Mouse (Mus musculus) lung, embryonic 14.5 days (tissue): Measurements from ENCODE around the gene Rbm15b. TPM values are rescaled to one million over a fixed set of nuclear protein-coding genes. Genes with fewer than 3 reads are reported as not detected.

Experiments
- ATAC-seq: fragments of 200-750 bp; cut with Nextera tagmentation; 2 replicates; pipeline ENCODE4 v1.8.0; 2017; ENCODE audit warnings: mild to moderate bottlenecking, moderate TSS enrichment, moderate library complexity; ENCODE audit not compliant: insufficient read depth
- DNase-seq: peaks from one replicate; pipeline ENCODE4 v3.0.0-alpha.2; 2015
- H3K27ac ChIP-seq: fragments of 300-500 bp; sonication (generic); 2 replicates; pipeline ENCODE4 v1.5.1; 2014; ENCODE audit warnings: low read depth, mild to moderate bottlenecking, moderate library complexity
- H3K27me3 ChIP-seq: fragments of 300-500 bp; sonication (generic); 2 replicates; pipeline ENCODE4 v1.6.1; 2014; ENCODE audit warnings: low read length, control low read depth; ENCODE audit not compliant: insufficient read depth
- H3K36me3 ChIP-seq: fragments of 300-500 bp; sonication (generic); 2 replicates; pipeline ENCODE4 v1.6.1; 2014; ENCODE audit warnings: control low read depth; ENCODE audit not compliant: insufficient read depth
- H3K4me1 ChIP-seq: fragments of 300-500 bp; sonication (generic); 2 replicates; pipeline ENCODE4 v1.6.1; 2014; ENCODE audit warnings: antibody characterized with exemption, control low read depth; ENCODE audit not compliant: insufficient read depth
- H3K4me2 ChIP-seq: fragments of 300-500 bp; sonication (generic); 2 replicates; pipeline ENCODE4 v1.6.1; 2014; ENCODE audit warnings: mild to moderate bottlenecking
- H3K4me3 ChIP-seq: fragments of 300-500 bp; sonication (generic); 2 replicates; pipeline ENCODE4 v1.5.1; 2014; ENCODE audit warnings: low read depth, low read length
- H3K9ac ChIP-seq: fragments of 300-500 bp; sonication (generic); 2 replicates; pipeline ENCODE4 v1.6.1; 2014
- H3K9me3 ChIP-seq: fragments of 300-500 bp; sonication (generic); 2 replicates; pipeline ENCODE4 v1.6.1; 2016; ENCODE audit warnings: low read depth, low read length, control low read depth
- CTCF ChIP-seq: IDR thresholded peaks from 2 replicates; pipeline ENCODE4 v1.5.1; 2016; ENCODE audit warnings: antibody characterized with exemption, low read depth
- WGBS: fragments of 180-500 bp; shearing (Covaris S2); extraction: QIAGEN DNeasy Blood & Tissue Kit; methylation state at CpG from one replicate; pipeline ENCODE4 v1.1.7; 2014; 5-methylcytosine and 5-hydroxymethylcytosine counted together
- polyA plus RNA-seq: library from polyadenylated mRNA; unstranded; fragments of >200 nt; fragmentation: Nextera tagmentation; extraction: Ambion mirVana; gene quantifications from 2 replicates; pipeline ENCODE4 v1.2.1, GENCODE M21; 2014

The Rbm15b gene
- polyA plus RNA-seq, 1 experiment from 2014 or later, result 25.3 TPM

DNA sequence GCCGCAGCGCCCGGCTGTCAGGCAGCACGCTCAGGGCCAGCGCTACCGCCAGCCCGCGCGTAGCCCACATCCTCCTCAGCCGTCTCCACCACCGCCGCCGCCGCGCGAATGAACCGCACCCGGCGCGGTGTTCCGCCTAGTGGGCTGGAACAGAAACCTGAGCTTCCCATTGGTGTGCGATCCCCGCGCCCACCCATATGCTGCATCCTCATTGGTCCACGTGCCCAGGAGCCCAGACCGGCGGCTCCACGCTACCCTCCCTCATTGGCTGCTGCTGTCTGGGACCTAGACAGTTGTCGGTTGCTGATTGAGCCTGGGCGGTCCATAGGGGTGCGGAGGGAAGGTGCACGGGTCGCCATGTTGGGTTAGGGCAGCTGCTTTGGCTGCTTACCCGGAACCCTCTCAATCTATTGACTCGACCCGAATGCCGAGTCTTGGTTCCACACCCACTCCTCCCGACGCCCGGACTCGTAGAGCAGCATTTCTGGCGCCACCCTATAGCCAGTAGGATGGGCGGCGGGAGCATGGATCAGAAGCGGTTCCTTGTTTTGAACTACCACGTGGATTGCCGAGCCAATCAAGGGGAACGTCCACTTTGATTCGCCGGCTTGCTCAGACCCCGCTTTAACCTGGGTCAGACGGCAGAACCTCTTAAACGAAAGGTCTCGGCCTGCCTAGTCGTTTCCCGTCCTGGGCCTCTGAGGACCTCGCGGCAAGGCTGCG lies 4.8 kb upstream of the Rbm15b start, which contains the start of gene Manf:
Gene Manf, minus strand, starts transcription at position 151 of the 723 bp plus-strand sequence.
- peak; percentile 47 for TF ChIP-seq CTCF
- H3K4me3 ChIP-seq, result peak within 1 kb of the TSS; percentile 94
- H3K4me2 ChIP-seq, result peak within 1 kb of the TSS; percentile 69
- no peaks in the 10 kb centered on the region for H3K27me3 ChIP-seq
- no peaks in the 10 kb centered on the region; the same call in 1 of the 2 replicates for H3K4me1 ChIP-seq
- under 1% methylated on average over 52 of the region's 59 CpGs for WGBS
- DNase-seq, result peak; percentile 98
- no peaks in the 10 kb centered on the region for H3K9me3 ChIP-seq
- H3K9ac ChIP-seq, result peak within 1 kb of the TSS; percentile 93
- peak within 1 kb of the TSS; percentile 91 for H3K27ac ChIP-seq
- ATAC-seq, result peak; percentile 99
- peaks cover 38% of the 10 kb centered on the region for H3K36me3 ChIP-seq

GRCm38 (mm10) chr9:106891341-106891741 lies 4.1 kb upstream of the Rbm15b start:
- DNase-seq, result peak; percentile 52

DNA sequence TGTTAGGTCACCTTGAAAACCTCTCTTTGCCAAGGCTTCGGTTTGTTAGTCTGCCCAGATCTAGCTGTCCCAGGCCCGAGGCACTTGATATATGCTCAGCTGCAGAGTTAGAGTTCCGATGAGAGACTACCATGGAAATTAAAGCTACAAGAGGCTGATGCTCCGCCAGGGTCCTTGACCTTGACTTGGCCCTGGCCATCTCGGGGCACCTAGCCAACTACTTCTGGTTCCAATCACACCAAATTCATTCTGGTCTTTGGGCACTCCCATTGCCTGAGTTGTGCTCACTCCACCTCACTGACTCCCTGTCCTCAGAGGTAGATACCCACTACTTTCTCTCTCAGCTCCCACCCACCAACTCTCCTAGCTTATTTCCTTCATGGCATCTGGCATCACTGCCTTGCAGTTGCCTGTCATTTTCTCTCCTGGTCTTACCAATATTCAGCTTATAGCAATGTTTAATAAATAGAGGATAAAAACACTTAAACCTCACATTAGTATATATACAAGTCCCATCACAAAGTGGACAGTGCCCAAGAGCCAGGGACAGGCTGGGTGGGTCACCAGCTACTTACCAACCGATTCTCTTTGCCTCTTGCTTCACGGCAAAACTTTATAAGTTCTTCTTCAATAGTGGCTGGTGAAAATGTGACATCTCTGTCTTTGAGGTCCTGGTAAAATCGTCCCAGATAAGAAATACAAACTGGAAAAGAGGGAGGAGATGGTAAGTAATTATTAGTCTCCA lies 3.4 kb upstream of the Rbm15b start:
- no peak for TF ChIP-seq CTCF
- ATAC-seq, result no peak
- H3K9me3 ChIP-seq, result no peaks in the 10 kb centered on the region
- peak overlapping the region; percentile 69 for H3K4me2 ChIP-seq
- H3K9ac ChIP-seq, result peak overlapping the region; percentile 93
- DNase-seq, result peak; percentile 3
- H3K36me3 ChIP-seq, result peaks cover 38% of the 10 kb centered on the region
- 64% methylated on average over 8 of the region's 8 CpGs for WGBS
- H3K27me3 ChIP-seq, result no peaks in the 10 kb centered on the region
- H3K4me3 ChIP-seq, result peak overlapping the region; percentile 94
- no peaks in the 10 kb centered on the region; the same call in 1 of the 2 replicates for H3K4me1 ChIP-seq
- H3K27ac ChIP-seq, result no peak overlapping the region

More at GRCm38 (mm10) chr9:106891341-106891741, 4.1 kb upstream of the Rbm15b start:
- Histone ChIP-seq H3K36me3 (peaks cover 38% of the 10 kb centered on the region), H3K27ac (peak overlapping the region; percentile 91), H3K9me3 (no peaks in the 10 kb centered on the region), H3K4me1 (no peaks in the 10 kb centered on the region; the same call in 1 of the 2 replicates), H3K4me2 (peak overlapping the region; percentile 69), H3K27me3 (no peaks in the 10 kb centered on the region), H3K4me3 (peak overlapping the region; percentile 94), H3K9ac (peak overlapping the region; percentile 93)
- no peak for TF ChIP-seq CTCF
- ATAC-seq, result no peak
- under 1% methylated on average over 17 of the region's 17 CpGs for WGBS

DNA sequence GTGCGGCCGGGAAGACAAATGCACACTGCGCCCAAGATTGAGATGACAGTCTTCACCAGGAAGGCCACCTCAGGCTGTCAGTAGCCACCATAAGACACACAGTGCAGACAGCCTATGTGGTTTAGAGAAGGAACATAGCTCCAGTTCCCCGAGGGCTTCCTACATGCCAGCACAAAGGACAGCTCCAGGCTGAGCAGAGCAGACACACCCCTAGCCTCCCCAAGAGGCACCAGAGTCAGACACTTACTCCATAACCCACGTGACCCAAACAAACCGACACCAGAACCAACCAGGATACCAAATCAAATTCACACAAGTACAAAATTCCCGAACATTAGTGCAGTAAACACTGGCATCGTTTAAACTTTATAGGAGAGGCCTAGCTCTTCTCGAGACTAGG lies 2.1 kb upstream of the Rbm15b start:
- DNase-seq (no peak), ATAC-seq (no peak)
- no peak for TF ChIP-seq CTCF
- no peak overlapping the region for H3K27ac ChIP-seq
- no peak overlapping the region for H3K4me2 ChIP-seq
- peaks cover 5% of the 10 kb centered on the region; the same call in 1 of the 2 replicates for H3K4me1 ChIP-seq
- H3K9me3 ChIP-seq, result no peaks in the 10 kb centered on the region
- H3K27me3 ChIP-seq, result no peaks in the 10 kb centered on the region
- no peak overlapping the region for H3K4me3 ChIP-seq
- 67% methylated on average over 9 of the region's 9 CpGs for WGBS
- H3K9ac ChIP-seq, result no peak overlapping the region
- peaks cover 50% of the 10 kb centered on the region for H3K36me3 ChIP-seq

GRCm38 (mm10) chr9:106888346-106888745 lies 1.1 kb upstream of the Rbm15b start:
- Histone ChIP-seq H3K4me1 (peaks cover 8% of the 10 kb centered on the region; the same call in 1 of the 2 replicates), H3K4me3 (no peak overlapping the region), H3K27ac (no peak overlapping the region), H3K27me3 (no peaks in the 10 kb centered on the region), H3K9me3 (no peaks in the 10 kb centered on the region), H3K4me2 (peak overlapping the region; percentile 53), H3K36me3 (peaks cover 57% of the 10 kb centered on the region), H3K9ac (no peak overlapping the region)
- no peak for ATAC-seq
- 93% methylated on average over 3 of the region's 3 CpGs for WGBS
- no peak for DNase-seq
- TF ChIP-seq CTCF, result no peak

- no peaks in the 10 kb centered on the region for H3K9me3 ChIP-seq
- under 1% methylated on average over 92 of the region's 107 CpGs for WGBS
- H3K27ac ChIP-seq, result peak overlapping the region; percentile 90
- no peak; the same call in 1 of the 2 replicates for ATAC-seq
- DNase-seq, result peak; percentile 62
- peaks cover 79% of the 10 kb centered on the region for H3K36me3 ChIP-seq
- peaks cover 8% of the 10 kb centered on the region; the same call in 1 of the 2 replicates for H3K4me1 ChIP-seq
- H3K4me3 ChIP-seq, result peak overlapping the region; percentile 91
- H3K4me2 ChIP-seq, result peak overlapping the region; percentile 98
- no peaks in the 10 kb centered on the region for H3K27me3 ChIP-seq
- TF ChIP-seq CTCF, result no peak
- peak overlapping the region; percentile 96 for H3K9ac ChIP-seq
Observed at GRCm38 (mm10) chr9:106885901-106886731, 1.1 kb downstream of the Rbm15b start.
